Mouse (Mus musculus) embryo, embryonic 9.5 days (tissue): Measurements from ENCODE around the gene Card9.
A peak's percentile ranks its signal among the peaks of the same experiment; 100 is the strongest.

Source experiments
- DNase-seq: peaks from one replicate; pipeline ENCODE4 v3.0.0-alpha.2; 2017; ENCODE audit errors: extremely low spot score

Gene Card9

DNA sequence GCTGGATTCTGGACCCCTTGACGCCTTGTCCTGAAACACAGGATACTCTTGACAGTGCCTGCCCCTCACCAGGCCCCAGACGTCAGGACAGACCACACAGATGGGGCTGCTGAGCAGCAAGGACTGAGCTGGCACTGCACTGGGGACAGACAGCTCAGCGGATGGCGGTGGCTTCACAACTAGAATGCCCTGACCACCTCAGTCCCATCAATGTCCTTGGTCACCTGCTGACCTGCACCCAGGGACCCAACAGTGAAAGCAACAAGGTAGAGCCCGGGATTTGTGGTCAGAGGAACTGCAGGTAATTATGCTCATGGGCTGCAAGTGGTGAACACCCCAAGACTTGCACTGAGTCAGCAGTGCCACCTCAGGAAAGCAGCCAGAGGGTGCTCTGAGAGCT is 2.3 kb upstream of the Card9 start:
- DNase-seq = no peak

DNA sequence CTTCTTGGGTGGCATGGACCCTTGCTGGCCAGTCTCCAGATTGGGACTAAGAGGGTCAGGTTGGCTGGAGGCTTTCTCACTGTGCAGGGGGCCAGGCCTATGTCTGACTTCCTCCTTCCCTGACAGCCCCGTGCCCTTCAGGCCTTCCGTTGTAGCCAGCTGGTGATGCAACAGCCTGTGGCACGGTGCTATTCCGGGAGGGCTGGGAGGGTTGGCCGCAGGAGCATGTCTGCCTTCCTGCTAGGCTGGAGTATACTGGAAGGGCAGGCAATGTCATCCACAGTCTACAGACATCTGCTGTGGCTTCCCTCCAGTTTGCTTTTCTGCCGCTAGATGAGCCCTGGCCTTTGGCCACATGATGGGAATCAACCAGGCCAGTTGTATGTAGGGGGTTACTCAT is 735 bp downstream of the Card9 start:
- DNase-seq = no peak

DNA sequence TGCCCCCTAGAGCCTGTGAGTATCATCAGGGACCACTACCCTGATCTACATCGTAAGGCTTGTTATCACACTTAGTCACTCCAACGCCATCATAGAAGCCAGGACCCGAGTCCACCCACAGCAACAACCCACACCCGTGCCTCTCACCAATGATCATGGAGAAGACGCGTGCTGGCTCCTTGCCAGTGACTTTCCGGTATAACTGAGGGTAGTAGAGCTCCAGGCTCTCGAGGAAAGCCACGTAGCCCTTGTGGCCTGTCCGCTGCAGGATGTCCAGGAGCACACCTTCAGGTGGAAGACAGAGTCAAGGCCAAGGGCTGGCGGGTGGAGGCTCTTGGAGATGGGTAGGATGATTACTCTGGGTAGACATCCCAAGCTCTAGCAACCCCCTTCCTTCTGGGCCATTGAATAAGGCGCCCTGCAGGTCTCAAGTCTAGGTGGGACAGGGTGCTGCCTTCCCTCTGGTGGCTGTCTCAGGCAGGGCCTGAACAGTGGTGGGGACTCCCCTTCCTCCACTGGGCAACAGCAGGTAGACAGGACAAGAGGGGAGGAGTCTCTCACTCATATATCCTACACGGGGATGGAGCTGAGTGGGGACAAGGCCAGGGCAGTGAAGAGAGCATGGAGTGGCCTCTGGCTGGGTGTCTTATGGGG is 1.9 kb downstream of the Card9 start:
- DNase-seq = no peak

DNA sequence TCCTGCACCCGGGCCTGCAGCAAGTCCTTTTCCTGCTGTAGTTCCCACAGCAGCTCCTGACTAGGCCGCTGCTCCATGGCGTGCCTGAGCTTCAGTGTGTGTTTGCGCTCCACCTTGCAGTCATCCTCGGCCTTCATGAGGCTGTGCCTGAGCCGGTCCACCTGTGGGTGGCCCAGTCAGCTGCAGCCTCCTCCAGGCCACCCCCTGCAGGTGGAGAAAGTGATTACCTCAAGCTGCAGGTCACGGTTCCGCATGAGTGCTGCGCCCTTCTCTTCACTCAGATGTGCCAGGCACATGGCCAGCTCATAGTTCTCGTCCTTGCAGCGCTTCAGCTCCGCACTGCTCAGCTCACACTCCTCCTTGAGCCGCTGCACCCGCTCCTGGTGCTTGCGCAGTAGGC is 3.2 kb downstream of the Card9 start:
- no peak for DNase-seq

DNA sequence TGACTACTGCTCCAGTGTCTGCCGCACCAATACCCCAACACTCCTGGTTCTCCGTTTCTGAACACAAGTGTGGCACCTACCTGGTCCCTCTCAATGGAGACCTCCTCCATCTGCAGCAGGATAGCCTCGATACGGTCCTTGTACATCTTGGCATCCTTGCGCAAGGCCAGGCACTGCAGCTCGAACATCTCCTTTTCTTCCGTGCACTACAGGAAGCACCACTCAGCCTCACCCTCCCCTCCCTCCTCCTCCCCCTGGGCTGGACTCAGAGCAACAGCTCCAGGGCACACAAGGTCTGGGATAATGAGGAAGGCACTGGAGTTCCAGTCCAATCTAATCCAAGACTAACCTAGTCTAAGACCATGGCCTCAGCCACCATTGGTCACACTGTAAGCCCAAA is 4.0 kb downstream of the Card9 start:
- no peak for DNase-seq

DNA sequence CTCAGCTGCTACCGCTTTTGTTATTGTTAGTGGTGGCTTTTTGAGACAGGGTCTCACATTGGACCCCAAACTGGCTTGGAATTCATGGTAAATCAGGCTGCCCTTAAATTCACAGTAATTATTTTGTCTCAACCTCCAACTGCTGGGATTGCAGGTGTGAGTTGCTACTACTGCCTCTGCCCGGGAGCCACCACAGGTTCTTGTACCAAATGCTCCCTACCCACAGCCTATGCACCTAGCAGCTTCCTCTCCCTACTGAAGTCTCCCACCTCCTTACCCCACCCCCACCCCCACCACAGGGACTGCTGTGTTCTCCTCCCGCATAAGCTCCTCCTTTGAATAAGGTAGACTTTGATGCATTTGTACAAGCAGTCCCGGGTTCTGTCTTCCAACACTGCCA is 4.5 kb downstream of the Card9 start:
- no peak for DNase-seq

DNA sequence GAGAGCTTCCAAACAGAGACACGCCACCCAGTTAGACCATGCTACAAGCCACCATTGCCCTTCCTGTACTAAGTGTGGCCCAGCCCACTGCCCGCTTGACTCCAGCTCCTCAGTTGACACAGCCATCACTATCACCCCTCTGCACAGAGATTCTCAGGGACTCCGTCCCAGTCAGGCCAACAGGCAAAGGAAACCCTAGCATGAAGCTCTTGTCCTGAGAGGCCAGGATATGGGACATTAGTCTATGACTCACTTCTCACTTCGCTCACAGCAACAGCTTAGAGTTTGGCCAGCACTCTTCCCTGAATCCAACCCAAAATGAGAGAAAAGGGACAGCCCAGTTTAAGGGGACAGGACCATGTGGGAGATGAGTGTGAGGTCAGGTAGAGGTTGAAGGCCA is 6.3 kb downstream of the Card9 start:
- no peak for DNase-seq

DNA sequence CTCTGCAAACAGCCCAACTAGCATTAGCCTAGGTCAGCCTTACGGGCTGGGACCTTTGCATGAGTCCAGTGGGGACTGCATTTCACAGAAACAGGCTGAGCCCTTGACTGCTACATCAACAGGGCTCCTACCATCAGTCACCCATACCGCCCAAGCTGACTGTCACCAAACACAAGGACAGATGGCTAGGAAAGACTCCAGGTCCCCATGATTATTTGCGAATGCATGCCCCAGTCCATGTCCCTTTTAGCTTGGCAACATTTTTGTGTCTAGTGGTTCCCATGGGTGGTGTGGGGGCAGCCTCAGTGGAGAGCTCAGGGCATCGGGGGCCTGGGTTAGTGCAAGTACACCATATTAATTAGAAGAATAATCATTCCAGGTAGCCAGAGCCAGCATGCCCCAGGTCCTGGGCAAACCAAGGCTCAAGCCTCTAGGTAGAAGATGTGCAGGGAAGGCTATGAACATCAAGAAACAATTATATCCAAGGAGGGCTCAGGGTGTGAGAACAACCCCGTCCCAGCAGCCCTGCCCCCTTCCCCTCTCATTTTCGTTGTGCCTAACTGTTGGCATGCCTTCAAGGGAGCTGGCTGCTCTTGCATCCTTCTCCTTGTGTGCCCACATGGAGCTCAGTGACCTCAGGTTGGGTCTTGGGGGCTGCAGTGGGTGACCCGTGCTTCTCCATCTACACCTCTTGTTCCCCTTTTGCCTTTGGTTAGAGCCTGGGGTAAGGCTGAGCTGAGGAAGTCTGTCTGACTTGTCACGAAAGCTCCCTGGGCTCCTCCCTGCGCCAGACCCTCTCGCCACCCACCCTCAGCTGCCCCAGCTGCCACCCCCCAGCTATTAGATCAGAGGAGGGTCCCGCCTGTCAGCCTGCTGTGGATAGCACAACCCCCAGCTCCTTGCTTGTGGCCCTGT is 7.4 kb downstream of the Card9 start:
- DNase-seq = no peak

DNA sequence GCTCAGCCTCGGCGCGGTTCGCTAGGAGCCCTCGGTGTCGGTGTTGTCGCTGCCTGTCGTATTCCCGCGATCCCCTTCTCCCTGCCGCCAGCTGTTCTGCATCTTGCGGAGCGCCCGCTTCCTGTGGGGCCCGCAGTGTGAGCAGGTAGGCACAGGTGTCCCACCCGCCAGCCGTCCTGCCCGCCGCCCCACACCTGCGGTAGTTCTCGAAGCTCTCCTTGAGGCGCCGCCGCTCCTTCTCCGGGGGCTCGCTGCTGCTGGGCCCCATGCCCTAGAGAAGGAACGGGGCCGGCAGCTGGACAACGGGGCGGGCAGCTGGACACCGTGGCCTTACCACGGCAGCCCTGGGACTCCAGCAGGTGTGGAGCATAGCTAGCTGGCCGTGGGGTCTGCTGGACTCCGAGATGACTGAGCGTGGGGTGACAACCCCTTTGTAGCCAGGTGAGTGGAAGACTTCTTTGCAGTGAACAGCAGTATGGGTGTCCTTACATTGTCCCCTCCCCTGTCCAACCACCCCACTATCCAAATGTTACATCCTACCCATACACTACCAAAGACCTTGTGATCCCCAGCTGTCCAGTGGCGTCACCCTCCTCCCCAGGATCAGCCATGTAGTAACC is 8.3 kb downstream of the Card9 start:
- DNase-seq = no peak

DNA sequence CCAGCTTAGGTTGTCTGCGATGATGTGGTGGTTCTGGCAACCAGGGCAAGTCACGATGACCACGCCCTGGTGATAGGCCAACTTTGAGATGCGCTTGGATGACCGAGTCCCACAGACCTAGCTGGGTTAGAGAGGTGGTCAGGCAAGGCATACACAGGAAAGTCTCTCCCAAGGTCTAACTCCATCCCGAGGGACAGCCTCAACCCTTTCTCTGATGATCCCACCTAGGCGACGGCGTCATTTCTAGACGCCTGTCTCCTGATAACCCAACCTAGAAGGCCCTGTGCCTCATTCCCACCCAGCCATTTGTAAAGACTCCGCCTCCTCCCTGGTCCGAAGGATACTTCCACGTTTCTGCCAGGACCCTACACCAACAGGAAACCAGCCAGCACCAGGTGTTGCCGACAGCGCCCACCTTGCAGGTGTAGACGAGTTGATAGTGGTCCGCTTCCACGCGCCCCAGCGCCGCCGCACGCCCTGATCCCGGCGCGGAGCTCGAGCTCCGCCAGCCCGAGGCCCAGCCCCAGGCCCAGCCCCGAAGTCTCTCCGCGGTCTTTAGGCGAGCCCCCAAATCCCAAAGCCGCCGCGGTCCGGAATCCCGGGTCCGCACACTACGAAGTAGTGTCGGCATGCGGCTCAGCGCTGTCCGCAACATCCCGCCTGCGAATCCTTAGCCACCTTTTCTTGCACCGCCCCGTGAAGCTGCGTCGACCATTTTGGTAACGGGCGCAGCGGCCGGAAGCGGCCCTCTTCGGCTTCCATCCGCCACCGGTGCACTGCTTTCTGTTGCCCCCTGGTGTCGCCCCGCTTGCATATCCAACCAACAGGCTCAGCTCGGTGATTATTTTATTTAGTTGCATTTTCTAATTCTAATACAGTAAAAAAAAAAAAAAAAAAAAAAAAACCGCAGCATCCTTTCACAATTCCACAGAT is 9.1 kb downstream of the Card9 start, which contains the start of gene Dnlz:
Gene Dnlz, minus strand, starts transcription at position 753 of the 933 bp plus-strand sequence.
- DNase-seq = peak; percentile 90

DNA sequence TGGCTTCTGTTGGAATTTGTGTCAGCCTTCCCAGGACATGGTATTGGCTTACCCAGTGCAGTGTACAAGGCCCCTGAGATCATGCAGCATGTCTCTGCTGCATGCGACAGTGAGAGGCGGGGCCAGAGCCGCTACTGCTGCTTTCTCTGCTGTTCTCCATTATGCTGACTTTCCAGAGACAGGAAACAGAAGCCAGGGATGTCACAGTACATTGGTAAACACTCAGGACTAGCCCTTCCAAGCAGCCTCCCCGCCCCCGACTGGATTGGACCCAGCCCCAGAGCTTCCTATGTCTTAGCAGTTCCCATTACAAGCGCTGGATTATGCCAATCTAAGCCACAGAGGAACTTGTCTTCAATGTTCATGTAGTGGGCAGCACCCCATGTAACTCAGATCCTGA is 12.5 kb downstream of the Card9 start:
- no peak for DNase-seq

DNA sequence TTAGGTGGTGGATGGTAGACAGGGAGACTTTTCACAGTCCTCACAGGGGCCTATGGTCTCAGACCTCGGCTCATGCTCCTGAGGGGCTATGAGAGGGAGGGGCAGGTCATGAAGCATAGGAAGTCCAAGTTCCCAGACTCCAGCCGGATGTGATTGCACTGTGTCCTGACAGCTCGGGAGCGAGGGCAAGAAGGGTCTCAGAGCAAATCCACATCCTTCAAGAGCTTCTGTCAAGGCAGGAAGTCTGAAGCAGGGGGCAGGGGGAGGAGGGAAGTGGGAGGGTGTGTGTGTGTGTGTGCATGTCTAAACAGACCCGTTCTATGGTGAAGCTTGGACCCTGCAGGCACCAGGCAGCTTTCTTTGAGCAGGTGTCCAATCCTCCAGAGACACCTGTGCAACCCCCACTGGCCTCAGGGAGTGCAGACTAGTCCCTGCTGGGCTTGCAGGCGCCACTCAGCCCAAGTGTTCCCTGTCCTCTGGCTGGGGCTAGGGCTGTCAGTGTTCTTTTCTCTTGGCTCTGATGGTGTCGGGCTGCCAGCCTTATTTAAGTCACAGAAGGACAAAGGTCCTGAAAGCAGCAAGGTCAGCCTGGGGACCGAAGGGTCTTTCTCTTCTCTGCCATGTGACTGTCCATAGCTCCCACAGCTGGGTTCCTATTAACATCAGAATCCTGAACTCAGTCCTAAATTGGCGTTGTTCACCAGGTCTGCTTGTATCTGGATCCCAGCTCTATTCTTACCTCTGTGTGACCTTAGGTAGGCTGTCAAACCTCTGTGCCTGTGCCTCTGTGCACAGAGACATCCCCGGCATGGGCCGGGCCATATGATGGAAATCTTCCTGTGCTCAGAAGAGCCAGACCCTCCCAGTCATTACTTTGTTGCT is 17.9 kb downstream of the Card9 start:
- DNase-seq = no peak

DNA sequence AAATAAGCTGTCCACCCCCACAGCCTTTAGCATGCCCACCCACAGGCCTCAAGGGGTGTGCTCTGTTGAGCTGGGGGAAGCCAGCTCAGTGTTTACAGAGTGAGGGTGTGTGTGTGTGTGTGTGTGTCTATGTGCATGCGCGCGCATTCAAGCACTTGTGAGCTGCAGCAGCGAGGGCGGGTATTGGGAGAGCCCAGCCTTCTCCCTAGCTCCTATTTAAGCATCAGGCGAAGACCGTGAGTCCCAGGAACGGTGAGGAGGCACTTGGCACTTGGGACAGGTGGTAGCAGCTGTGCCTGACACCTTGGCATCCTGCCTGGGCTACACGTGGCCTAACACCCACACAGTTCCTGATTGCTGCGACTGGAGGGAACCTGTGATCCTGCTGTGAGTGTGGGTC is 18.7 kb downstream of the Card9 start:
- no peak for DNase-seq

DNA sequence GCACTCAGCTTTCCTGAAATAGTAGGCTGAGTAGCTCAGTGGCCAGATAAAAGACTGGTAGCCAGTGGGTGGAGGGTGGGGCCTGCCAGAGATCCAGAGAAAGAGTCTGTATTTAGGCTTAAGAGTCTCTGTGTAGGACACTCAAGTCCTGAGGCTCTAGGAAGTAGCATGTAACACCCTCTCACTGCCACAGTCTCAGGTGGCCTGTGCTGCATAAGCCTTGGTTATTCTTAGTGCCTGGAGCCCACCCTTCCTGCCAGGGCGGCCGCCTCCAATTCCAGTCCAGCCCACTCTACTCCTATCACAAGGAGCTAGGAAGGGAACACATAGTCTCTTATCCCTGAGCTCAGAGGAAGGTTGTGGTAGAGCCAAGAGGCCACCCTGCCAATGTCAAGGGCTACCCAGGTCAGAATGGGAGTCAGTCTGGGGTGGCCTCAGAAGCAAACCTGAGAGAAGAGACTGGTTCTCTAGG is 19.2 kb downstream of the Card9 start:
- no peak for DNase-seq

DNA sequence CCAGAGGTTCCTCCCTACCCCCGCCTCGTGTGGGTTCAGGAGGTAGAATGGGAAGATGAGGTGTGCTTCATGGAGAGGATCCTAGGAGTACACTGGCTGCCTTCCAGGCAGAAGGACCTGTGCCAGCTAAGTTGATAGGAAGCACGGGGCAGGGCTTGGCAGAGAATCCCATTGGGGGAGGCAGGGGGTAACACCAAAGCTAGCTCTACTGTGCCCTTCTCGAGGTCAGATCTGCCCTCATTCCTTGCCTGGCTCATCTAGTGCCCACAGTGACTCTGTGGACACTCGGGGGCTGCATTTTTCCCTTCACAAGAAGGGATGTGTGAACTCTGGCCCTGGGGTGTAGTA is 21.5 kb downstream of the Card9 start:
- no peak for DNase-seq

DNA sequence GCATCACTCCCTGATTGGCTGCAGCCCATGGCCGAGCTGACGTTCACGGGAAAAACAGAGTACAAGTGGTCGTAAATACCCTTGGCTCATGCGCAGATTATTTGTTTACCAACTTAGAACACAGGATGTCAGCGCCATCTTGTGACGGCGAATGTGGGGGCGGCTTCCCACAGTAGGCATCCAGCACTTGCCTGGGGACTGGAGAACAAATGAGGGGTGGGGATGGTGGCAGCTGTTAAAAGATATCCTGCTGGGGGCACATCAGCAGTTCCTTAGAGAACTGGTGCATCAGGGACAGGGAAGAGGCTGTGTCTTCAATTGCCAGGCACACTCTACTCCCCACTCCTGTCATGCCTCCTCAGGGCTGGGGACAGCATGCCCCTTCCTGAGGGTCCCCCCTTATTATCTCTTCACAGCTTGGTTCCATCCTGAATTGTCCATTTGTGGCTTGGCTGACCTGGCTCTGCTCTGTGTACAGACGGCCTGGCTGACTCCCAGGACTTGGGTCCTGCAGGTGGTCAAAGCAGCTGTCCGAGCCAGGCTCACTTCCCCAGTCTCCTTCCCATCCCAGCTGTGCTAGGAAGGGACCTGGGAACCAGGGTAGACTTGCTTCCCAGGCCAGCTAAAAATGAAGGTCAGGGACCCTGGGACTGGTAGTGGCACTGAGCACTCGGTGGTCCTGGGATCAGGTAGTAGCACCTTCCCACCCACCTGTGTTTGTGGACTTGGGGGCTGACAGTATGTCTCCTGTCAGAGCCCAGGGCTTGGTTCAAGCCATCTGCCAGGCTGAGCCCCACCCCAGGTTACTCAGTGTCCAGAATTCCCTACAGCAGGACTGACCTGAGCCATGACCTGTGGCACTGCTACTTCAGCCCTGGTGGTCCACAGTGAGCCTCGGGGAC is 22.2 kb downstream of the Card9 start:
- DNase-seq = no peak

DNA sequence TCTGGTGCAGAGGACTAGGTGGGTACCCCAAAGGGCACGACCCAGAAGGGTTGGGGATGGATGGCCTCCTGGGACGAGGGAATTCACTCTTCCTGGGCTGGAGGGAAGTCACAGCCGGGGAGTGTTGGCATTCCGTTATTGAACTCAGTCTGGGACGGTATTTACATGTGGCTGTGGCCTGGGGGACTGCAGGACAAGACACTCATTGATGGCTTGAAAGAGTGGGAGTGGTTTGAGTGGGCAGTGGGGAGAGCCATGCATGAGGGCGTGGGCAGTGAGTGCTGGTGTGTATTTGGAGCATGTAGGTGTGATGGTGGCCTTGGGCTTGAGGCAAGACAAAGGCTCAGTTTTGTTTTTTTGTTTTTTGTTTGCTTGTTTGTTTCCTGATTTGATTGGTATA is 30.0 kb downstream of the Card9 start:
- no peak for DNase-seq

DNA sequence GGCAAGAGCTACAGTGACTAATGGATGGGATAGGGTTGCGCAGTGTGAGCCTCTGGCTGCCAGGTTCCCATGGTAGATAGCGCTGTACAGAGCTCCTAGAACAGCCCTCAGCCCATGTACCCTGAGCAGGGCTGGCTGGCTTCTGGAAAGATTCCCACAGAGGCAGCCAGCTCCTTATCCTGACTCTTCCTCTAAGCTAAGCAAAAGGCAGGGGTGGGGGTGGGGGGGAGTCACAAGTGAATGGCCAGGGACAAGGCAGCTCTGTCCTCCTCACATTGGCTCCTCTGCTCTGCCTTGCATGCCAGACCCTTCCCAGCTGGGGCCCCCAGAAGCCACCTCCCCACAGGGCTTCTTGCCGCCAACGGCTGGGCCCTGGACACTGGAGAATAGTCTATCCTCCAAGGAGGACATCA is 30.7 kb downstream of the Card9 start:
- no peak for DNase-seq

DNA sequence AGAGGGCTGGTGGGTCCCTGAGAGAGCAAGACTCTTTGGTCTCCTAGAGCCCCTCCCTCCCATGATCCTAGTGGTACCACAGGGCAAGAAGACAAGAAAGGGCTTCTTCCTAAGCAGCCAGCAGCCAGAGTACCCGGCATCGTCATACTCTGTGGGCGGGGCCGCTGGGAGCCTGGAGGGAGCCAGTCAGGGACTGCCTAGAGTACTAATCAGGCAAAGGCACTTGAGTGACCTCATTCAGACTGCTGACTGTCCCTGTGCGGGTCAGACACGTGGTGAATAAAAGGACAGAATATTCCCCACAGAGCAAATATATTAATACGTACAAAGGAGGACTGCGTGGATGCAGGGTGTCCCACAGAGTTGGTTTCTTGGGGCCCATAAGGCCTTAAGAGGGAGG is 31.3 kb downstream of the Card9 start:
- DNase-seq = no peak

DNA sequence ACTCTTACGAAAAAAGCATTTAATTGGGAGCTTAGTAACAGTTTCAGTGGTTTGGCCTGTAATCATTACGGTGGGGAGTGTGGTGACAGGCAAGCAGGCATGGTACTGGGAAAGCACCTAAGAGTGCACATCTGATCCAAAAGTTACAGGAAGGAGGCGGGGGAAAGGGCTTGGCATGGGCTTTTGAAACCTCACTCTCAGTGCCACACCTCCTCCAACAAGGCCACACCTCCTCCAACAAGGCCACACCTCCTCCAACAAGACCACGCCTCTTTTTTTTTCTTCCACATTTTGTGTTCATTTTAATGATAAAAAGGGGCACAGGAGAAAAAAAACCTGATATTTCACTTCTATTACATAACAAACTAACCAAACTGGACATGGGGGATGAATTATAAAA is 32.9 kb downstream of the Card9 start:
- no peak for DNase-seq
